Mouse (Mus musculus) mouse trophoblast stem cell (cell line): ENCODE measurements around the gene Mllt6.
"Not testable (repeated sequence)": the region's sequence is repeated elsewhere in the genome, so short reads cannot be mapped to it uniquely, and the experiment has no call there.

Experiments
- in situ Hi-C, 2 experiments: fragments of 300-500 bp; cut with MseI, MboI; formaldehyde crosslinking; loops; 2 replicates in 1 of 2; 3 replicates in 1 of 2; pipeline ENCODE4 v1.15.1; 2025

The Mllt6 gene

GRCm38 (mm10) chr11:97695712-97696401, 32.6 kb downstream of the Mllt6 start:
- in situ Hi-C loops = no loop called here

GRCm38 (mm10) chr11:97696669-97697068, 33.5 kb downstream of the Mllt6 start:
- in situ Hi-C loops = no loop called here

GRCm38 (mm10) chr11:97697199-97697890, 34.1 kb downstream of the Mllt6 start:
- in situ Hi-C loops = no loop called here

DNA sequence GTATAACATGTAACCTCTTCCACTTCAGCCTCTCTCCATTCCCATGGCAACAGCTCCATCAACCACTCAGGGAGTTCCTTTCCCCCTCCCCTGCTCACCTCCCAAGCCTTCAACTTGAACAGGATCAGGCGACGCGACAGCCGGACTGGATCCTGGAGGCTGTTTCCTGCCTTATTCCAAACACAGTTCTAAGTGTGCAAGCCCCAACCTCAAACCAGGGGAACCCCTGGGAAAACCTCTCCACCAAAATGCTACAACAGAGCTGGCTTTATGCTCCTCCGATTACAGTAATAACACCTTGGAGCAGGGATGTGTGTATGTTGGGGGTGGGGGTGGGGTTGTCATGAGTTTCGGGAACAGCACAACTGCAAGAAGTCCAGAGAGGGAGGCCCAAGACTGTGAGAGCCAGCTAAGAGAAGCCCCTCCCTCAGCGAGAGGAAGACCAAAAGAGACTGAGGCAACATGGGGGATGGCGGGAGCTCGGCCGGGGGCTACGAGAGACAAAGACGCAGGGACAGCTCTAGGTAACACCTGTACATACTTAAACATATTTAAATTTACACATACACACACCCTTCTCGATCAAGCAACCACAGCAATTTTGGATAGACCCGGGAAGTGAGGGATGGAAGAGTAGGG, 34.8 kb downstream of the Mllt6 start:
- in situ Hi-C loops = no loop called here

GRCm38 (mm10) chr11:97698741-97699611, 35.8 kb downstream of the Mllt6 start:
- in situ Hi-C loops = no loop called here

- in situ Hi-C loops = no loop called here
Measured at GRCm38 (mm10) chr11:97699626-97700002, 36.4 kb downstream of the Mllt6 start.

DNA sequence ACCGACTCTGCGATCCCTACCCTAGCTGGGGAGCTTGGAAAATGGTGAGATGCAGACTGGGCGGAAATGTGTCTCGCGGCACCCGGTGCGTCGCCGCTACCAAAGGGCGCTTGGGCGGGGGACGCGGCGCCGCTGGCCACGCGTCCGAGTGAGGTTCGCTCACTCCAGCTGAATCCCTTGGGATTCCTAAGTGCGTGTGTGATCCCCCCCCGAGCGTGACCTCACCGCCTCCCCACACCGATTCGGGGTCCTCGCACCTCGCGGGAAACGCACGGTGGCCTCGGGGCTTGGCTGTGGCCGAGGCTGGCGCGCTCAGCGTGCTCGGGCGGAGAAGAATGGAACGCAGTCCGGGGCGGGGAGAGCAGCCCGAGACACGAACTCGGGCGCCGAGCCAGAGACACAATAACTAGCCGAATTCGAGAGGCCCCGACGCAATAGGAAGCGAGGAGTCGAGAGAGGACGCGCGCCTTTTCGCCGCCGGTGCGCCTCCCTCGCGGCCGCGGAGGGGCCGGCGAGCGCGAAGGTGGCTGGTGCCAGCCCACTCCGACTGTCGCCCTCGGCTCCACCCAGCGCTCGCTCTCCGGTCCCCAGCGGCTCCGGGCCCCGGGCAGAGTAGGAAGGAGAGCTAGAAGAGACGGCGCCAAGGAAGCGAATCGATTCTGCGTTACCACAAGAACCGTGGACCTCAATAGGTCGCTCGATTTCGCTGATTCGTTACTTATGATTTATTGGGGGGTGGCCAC, 37.0 kb downstream of the Mllt6 start, which contains the start of gene Pcgf2:
Pcgf2 (minus strand) TSS at position 495 of the 743 bp plus-strand sequence.
- in situ Hi-C loops = no loop called here

DNA sequence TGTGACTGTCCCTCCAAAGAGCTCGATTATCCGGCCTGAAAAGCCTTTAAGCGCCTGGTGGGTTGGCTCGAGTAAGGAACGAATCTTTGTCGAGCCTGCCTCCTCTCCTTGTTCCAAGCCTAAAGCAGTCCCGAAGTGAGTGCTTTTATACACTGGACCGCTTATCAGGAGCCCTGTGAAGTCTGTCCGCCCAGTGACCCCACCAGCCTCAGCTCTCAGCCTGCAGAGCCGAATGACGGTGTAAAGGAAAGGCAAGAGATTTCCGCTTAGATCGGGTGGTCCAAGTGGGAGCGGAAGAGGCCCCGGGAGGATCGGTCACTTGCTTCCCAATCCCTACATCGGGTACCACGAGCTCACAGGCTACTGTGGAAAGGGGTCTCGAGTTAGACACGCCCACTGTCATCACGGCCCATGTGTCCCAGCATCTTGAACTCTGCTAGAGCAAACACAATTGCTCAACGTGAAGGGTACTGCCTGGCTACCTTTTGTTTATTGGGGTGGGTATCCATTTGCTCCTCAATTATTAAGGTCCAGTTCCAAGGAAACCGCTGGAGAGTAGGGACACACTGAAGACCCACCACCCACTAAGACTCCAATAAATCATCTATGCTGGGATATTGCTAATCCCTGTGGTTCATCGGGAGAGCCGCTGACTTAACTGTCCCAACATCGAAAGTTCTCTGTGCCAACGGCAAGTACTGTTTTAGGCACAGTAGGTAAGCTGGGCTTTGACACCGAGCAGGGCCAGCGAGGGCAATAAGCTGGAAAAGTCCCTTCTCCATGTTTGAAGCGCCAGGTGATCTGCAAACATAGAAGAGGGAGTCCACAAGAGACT, 37.7 kb downstream of the Mllt6 start:
- in situ Hi-C loops = no loop called here

GRCm38 (mm10) chr11:97701581-97702392, 38.6 kb downstream of the Mllt6 start:
- in situ Hi-C loops = no loop called here

- in situ Hi-C loops = no loop called here
Measured at GRCm38 (mm10) chr11:97702393-97702745, 39.2 kb downstream of the Mllt6 start.

DNA sequence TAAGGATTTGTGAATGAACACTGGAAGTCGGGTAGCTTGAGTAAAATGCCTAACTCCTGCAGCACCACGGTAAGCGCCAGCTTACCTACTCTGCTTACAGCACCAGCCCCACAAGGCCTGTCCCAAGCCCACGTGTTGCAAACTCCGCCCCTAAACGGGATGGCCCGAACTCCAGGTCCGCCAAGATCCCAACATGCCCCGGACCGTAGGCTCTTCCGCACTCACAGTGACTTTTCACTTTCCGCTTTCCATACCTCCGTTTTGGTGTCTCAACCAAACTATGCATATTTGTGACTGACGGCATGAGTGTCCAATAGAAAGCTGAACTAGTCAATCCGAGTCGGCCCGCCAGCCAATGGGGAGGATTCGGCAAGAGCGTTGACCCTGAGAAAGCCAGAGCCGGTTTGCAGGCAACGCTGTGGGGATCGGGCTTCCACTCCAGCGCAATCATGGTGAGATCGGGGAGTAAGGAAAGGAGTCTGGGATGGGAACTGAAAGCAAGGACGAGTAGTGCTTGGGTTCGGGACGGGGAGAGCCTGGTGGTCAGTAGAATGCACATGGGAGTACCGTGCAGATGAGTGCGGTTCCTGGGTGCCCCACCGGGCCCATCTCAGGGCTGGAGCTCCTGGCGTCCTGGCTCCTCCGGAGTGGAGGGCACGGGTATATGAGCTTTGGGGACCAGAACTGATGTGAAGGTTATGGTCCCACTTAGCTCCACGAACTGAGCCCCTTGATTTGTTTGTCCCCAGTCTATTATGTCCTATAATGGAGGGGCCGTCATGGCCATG, 40.0 kb downstream of the Mllt6 start, which contains the start of gene Psmb3:
Psmb3 (plus strand) TSS at position 361 of the 788 bp plus-strand sequence.
- in situ Hi-C loops = no loop called here

DNA sequence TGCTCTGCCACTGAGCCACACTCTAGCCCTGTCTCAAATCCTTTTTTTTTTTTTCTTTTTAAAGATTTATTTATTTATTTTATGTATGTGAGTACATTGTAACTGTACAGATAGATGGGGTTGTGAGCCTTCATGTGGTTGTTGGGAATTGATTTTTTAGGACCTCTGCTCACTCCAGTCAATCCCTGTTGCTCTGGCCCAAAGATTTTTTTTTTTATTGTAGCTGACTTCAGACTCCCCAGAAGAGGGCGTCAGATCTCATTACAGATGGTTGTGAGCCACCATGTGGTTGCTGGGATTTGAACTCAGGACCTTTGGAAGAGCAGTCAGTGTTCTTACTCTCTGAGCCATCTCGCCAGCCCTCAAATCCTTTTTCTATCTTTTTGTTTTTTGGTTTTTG, 46.9 kb downstream of the Mllt6 start:
- in situ Hi-C loops = not testable (repeated sequence)

- in situ Hi-C loops = no loop called here
Measured at GRCm38 (mm10) chr11:97711200-97711900, 48.1 kb downstream of the Mllt6 start.

- in situ Hi-C loops = no loop called here
Measured at GRCm38 (mm10) chr11:97712286-97712685, 49.1 kb downstream of the Mllt6 start.

DNA sequence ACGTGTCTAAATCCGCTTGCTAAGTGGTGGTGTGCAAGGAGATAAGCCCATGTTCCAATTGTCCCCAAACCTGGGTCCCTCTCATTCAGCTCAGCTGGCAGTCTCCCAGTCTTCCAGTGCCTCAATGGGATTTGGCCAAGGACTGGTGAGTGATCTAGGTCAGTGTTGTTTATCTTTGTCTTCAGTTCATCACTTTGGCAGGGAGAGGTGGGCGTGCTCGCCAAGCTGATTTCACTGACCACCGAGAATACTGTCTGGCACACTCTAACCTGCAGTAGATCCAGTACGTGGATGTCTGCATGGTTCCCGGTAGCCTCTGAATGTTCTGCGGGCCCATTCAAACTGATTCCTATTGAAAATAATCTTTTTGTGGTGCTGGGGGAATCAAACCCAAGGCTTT, 50.7 kb downstream of the Mllt6 start:
- in situ Hi-C loops = no loop called here

DNA sequence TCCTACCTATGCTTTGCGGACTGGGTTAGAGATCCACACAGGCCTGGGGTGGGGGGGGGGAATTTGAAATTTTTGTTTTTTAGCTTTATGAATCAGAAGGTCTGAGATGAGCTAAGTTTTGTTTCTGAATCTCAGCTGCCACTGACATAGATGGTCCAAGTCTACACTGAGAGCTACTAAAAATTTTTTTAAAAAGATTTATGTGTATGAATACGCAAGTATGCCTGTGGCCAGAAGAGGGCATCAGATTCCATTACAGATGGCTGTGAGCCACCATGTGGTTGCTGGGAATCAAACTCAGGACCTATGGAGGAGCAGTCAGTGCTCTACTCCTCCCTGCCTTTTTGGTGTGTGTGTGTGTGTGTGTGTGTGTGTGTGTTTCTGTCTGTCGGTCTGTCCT, 51.1 kb downstream of the Mllt6 start:
- in situ Hi-C loops = no loop called here

DNA sequence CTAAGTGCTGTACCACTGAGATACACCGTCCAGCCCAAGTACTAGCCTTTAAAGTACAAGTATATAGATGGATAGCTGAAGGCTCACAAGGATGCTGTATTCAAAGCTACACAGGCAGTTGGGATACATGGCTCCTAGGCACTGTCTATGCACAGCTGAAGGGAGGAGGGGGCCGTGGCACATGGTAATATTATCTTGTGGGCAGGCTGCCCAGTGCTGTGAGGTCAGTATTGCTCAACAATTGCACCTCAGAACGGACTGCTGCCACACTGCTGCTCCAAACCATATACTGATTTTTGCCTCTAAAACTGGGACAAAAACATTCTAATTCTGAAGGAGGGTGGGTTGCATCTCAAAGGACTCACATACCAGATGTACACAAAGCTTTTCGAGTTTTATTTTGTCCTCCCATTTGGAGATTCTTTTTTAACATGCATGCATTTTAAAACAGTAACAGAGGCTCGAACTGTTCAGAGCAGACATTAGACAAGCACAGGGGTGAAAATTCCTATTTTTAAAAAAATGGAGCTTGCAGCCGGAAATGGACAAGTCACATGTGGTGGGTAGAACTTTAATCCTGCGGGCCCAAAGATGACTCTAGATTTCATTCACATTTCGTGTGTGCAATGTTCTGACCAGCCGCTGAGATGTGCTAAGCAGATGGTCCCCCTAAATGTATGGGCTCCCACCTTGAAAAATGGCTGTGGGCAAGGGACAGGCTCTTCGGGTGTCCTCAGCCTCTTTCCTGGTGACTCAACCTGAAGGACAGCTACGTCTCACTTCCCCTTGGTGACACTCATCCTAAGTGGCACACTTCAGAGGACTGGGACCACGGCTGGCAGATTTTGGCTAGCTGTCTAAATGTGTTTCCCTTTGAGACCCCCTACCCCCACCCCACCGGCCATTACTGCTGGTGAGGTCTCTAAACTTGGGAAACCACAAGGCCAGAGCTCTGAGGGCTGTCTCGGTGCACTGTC, 51.9 kb downstream of the Mllt6 start:
- in situ Hi-C loops = no loop called here
